Mouse (Mus musculus) C2C12 (cell line): ENCODE measurements around the gene Mccc1.

ENCODE experiments used
- CTCF ChIP-seq: IDR thresholded peaks from one replicate; pipeline ENCODE4 v1.5.1; 2011; ENCODE audit not compliant: control insufficient read depth, insufficient read depth, insufficient read length
- MYOG ChIP-seq: IDR thresholded peaks from one replicate; pipeline ENCODE4 v1.6.1; 2011; ENCODE audit not compliant: control insufficient read depth, insufficient read length; ENCODE audit errors: extremely low read depth

DNA sequence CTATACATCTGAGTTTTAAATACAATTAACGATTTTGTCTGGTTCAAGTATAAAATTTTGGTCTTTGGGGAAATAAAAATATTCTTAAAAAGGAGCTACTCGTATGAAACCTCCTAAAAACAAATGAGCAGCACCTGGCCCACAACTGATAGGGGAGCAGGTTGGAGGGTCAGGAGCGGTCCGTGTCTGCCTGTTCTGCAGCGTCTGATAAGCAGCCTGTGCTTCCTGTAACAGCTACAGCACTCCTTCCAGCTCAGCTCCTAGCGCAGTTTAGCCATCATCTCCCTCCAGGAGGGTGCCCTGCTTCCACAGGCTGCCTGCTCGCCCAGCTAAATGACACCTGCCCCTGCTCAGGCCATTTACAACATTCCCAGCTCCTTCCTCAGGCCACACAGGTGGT, 77.0 kb downstream of the Mccc1 start:
- TF ChIP-seq CTCF (no peak), MYOG (no peak)
